ENCODE assay signal across 8 mouse cellular contexts in genomic region chr5:143055501-143056125, GRCm38 (mm10). TPM values are rescaled to one million over a fixed set of nuclear protein-coding genes. Genes with fewer than 3 reads are reported as not detected.
DNase-seq lines count a peak whose midpoint lies in the region; ATAC-seq and TF ChIP-seq lines count a peak whose summit lies in the region.

No protein-coding gene starts in this region.

- ATAC-seq in limb, embryonic 15.5 days (ENCODE audit: insufficient number of reproducible peaks, low FRiP score, low TSS enrichment, low read depth): no peak
- ATAC-seq in heart, embryonic 11.5 days (replicated peaks; ENCODE audit: insufficient number of reproducible peaks, low FRiP score, low TSS enrichment): no peak; the same call in 1 of the 2 replicates

- no peak for TF ChIP-seq POLR2A in liver, adult 2 months (IDR thresholded peaks at IDR 0.05; ENCODE audit: extremely low read depth, insufficient read depth, low read length)

- H3K9ac ChIP-seq in limb, embryonic 15.5 days: no peak overlapping the region
- no peak overlapping the region for H3K9ac ChIP-seq in heart, embryonic 11.5 days (ENCODE audit: low read depth, low read length)
- no peak overlapping the region for H3K9ac ChIP-seq in liver, adult 2 months (ENCODE audit: low read depth, low read length)

- H3K27ac ChIP-seq in limb, embryonic 15.5 days: 0 out of 2 replicates have a peak overlapping the region, but pooled peaks have one; percentile 47
- H3K27ac ChIP-seq in limb, embryonic 10.5 days: no peak overlapping the region
- peak overlapping the region; percentile 70 for H3K27ac ChIP-seq in heart, embryonic 11.5 days (ENCODE audit: low read depth, low read length)
- H3K27ac ChIP-seq in liver, adult 2 months (replicated peaks; ENCODE audit: insufficient read depth, low read depth, low read length): peak overlapping the region; percentile 43

- H3K79me2 ChIP-seq in liver, adult 2 months (ENCODE audit: control insufficient read depth, insufficient read depth, low read length): no peaks in the 10 kb centered on the region

- 67% methylated on average over 3 of the region's 3 CpGs for WGBS in limb, embryonic 15.5 days
- WGBS in limb, embryonic 10.5 days: 72% methylated on average over 3 of the region's 3 CpGs
- 13% methylated on average over 3 of the region's 3 CpGs for WGBS in heart, embryonic 11.5 days (ENCODE audit: insufficient replicate concordance)
- 40% methylated on average over 3 of the region's 3 CpGs for WGBS in liver, adult 2 months

- no peaks in the 10 kb centered on the region for H3K27me3 ChIP-seq in limb, embryonic 15.5 days
- H3K27me3 ChIP-seq in limb, embryonic 10.5 days (ENCODE audit: low read depth, poor library complexity, severe bottlenecking): no peaks in the 10 kb centered on the region
- H3K27me3 ChIP-seq in heart, embryonic 11.5 days (ENCODE audit: control insufficient read depth, insufficient read depth, low read length): no peaks in the 10 kb centered on the region
- no peaks in the 10 kb centered on the region for H3K27me3 ChIP-seq in liver, adult 2 months (ENCODE audit: control insufficient read depth, insufficient read depth, low read length)
- no peaks in the 10 kb centered on the region for H3K27me3 ChIP-seq in splenic B cell, adult 2 months (ENCODE audit: control insufficient read depth, insufficient read depth, low read length, poor library complexity, severe bottlenecking)

- no peak for TF ChIP-seq CTCF in liver, adult 2 months (IDR thresholded peaks at IDR 0.05; ENCODE audit: low read depth, low read length)

- H3K4me1 ChIP-seq in limb, embryonic 15.5 days: peaks cover 14% of the 10 kb centered on the region
- H3K4me1 ChIP-seq in limb, embryonic 10.5 days: no peaks in the 10 kb centered on the region
- peaks cover 79% of the 10 kb centered on the region for H3K4me1 ChIP-seq in heart, embryonic 11.5 days (ENCODE audit: control insufficient read depth, insufficient read depth, low read length)
- peaks cover 13% of the 10 kb centered on the region for H3K4me1 ChIP-seq in liver, adult 2 months (ENCODE audit: control insufficient read depth, insufficient read depth, low read length)

- no peak overlapping the region for H3K4me3 ChIP-seq in limb, embryonic 15.5 days
- H3K4me3 ChIP-seq in limb, embryonic 10.5 days: no peak overlapping the region
- no peak overlapping the region for H3K4me3 ChIP-seq in heart, embryonic 11.5 days (ENCODE audit: low read depth, low read length)
- H3K4me3 ChIP-seq in liver, adult 2 months (ENCODE audit: insufficient read depth, low read depth, low read length): no peak overlapping the region

- no peaks in the 10 kb centered on the region for H3K9me3 ChIP-seq in limb, embryonic 15.5 days
- no peaks in the 10 kb centered on the region for H3K9me3 ChIP-seq in limb, embryonic 10.5 days (replicated peaks)
- no peaks in the 10 kb centered on the region for H3K9me3 ChIP-seq in heart, embryonic 11.5 days (replicated peaks; ENCODE audit: control insufficient read depth, low read length)

- DNase-seq in limb, embryonic 10.5 days (ENCODE audit: low spot score): no peak
- DNase-seq in liver, adult 2 months (ENCODE audit: extremely low read depth, low read depth, low spot score): peak; percentile 75
- DNase-seq in splenic B cell, adult 2 months (ENCODE audit: low read depth, low spot score): peak; percentile 68
- DNase-seq in right cerebral cortex, adult 18-20 months: no peak
- DNase-seq in gastrocnemius, adult 18-20 months (ENCODE audit: low spot score): no peak
- DNase-seq in retina, postnatal 1 day: no peak

- H3K36me3 ChIP-seq in limb, embryonic 15.5 days: peaks cover 33% of the 10 kb centered on the region
- H3K36me3 ChIP-seq in limb, embryonic 10.5 days: peaks cover 71% of the 10 kb centered on the region
- no peaks in the 10 kb centered on the region for H3K36me3 ChIP-seq in heart, embryonic 11.5 days (ENCODE audit: control insufficient read depth, insufficient read depth, low read length)
- H3K36me3 ChIP-seq in liver, adult 2 months (ENCODE audit: control insufficient read depth, insufficient read depth, low read length): peaks cover 17% of the 10 kb centered on the region
- H3K36me3 ChIP-seq in splenic B cell, adult 2 months (ENCODE audit: control insufficient read depth, insufficient read depth, low read length, poor library complexity, severe bottlenecking): peaks cover 2% of the 10 kb centered on the region; the same call in 1 of the 2 replicates

- H3K4me2 ChIP-seq in limb, embryonic 15.5 days: no peak overlapping the region
- H3K4me2 ChIP-seq in heart, embryonic 11.5 days: 0 out of 2 replicates have a peak overlapping the region, but pooled peaks have one; percentile 8

RNA-seq across cellular contexts. Expression of gene Rnf216, which starts 57.2 kb away (rescaled TPM):
- polyA plus RNA-seq in limb, embryonic 15.5 days (2015; fragmentation: Nextera tagmentation; extraction: Ambion mirVana): 40.4 and 41.8 TPM in 2 replicates
- polyA plus RNA-seq in limb, embryonic 10.5 days (2016; fragmentation: Nextera tagmentation; extraction: Ambion mirVana): 48.1 and 51.5 TPM in 2 replicates
- polyA plus RNA-seq in heart, embryonic 11.5 days (2014; fragmentation: Nextera tagmentation; extraction: Ambion mirVana): 22.8 and 35.2 TPM in 2 replicates
- total RNA-seq in liver, adult 2 months (2014; rRNA removed): 10.8 and 11.5 TPM in 2 replicates
- polyA plus RNA-seq in liver, adult 2 months (2012; rRNA removed): 10.4 and 12.1 TPM in 2 replicates
- 10 to 100 TPM; 15.5 to 17.0 TPM for total RNA-seq in gastrocnemius, adult 18-20 months (2021)

Comparison
In these comparisons a context has a peak if more than half of its experiments do, and no peak if none do; other contexts are left out.
1. DNase-seq: peak in liver, adult 2 months (single experiment) and splenic B cell, adult 2 months (single experiment); none in limb, embryonic 10.5 days (single experiment), right cerebral cortex, adult 18-20 months (single experiment), gastrocnemius, adult 18-20 months (single experiment) and retina, postnatal 1 day (single experiment).